Mouse (Mus musculus) heart, embryonic 14.5 days (tissue): ENCODE data around the gene Parp8. TPM values are rescaled to one million over a fixed set of nuclear protein-coding genes. Genes with fewer than 3 reads are reported as not detected.
A peak's percentile ranks its signal among the peaks of the same experiment; 100 is the strongest.

Source experiments
- ATAC-seq: fragments of 200-750 bp; cut with Nextera tagmentation; 2 replicates; pipeline ENCODE4 v1.8.0; 2017; ENCODE audit warnings: low read depth, moderate TSS enrichment; ENCODE audit not compliant: insufficient number of reproducible peaks, insufficient read depth, low FRiP score
- H3K27ac ChIP-seq, 2 experiments: fragments of 200-500 bp in 1 of 2; fragments of 300-500 bp in 1 of 2; sonication (generic) in 1 of 2; replicated peaks in 1 of 2; 2 replicates each; pipeline ENCODE4 v1.5.1; 2012 to 2014; ENCODE audit warnings: low read depth in 2 of 2, low read length in 2 of 2, control low read depth in 1 of 2, mild to moderate bottlenecking in 1 of 2, mixed read lengths in 1 of 2; ENCODE audit not compliant: control insufficient read depth in 1 of 2, insufficient read depth in 1 of 2
- H3K27me3 ChIP-seq: fragments of 300-500 bp; sonication (generic); 2 replicates; pipeline ENCODE4 v1.6.1; 2014; ENCODE audit warnings: mild to moderate bottlenecking, low read length, control low read depth; ENCODE audit not compliant: control insufficient read depth, insufficient read depth
- H3K36me3 ChIP-seq: fragments of 300-500 bp; sonication (generic); 2 replicates; pipeline ENCODE4 v1.6.1; 2014; ENCODE audit warnings: mild to moderate bottlenecking, control low read depth, low read length, mixed read lengths; ENCODE audit not compliant: control insufficient read depth, insufficient read depth
- H3K4me1 ChIP-seq, 2 experiments: fragments of 200-500 bp in 1 of 2; fragments of 300-500 bp in 1 of 2; sonication (generic) in 1 of 2; 2 replicates each; pipeline ENCODE4 v1.6.1; 2012 to 2014; ENCODE audit warnings: low read length in 2 of 2, control low read depth in 1 of 2, mixed read lengths in 1 of 2; ENCODE audit not compliant: control insufficient read depth in 2 of 2, insufficient read depth in 2 of 2
- H3K4me2 ChIP-seq: fragments of 300-500 bp; sonication (generic); 2 replicates; pipeline ENCODE4 v1.6.1; 2014; ENCODE audit warnings: mild to moderate bottlenecking, low read length
- H3K4me3 ChIP-seq, 2 experiments: fragments of 200-500 bp in 1 of 2; fragments of 300-500 bp in 1 of 2; sonication (generic) in 1 of 2; 2 replicates each; pipeline ENCODE4 v1.5.1; 2012 to 2014; ENCODE audit warnings: low read length in 2 of 2, mild to moderate bottlenecking in 2 of 2, control low read depth in 1 of 2, low read depth in 1 of 2, moderate library complexity in 1 of 2; ENCODE audit not compliant: control insufficient read depth in 1 of 2, insufficient read depth in 1 of 2
- H3K9ac ChIP-seq: fragments of 300-500 bp; sonication (generic); 2 replicates; pipeline ENCODE4 v1.6.1; 2014; ENCODE audit warnings: mild to moderate bottlenecking, low read length
- H3K9me3 ChIP-seq: fragments of 300-500 bp; sonication (generic); 2 replicates; pipeline ENCODE4 v1.6.1; 2016; ENCODE audit warnings: low read length, control low read depth; ENCODE audit not compliant: control insufficient read depth
- WGBS: fragments of 180-500 bp; shearing (Covaris S2); extraction: QIAGEN DNeasy Blood & Tissue Kit; methylation state at CpG from one replicate; pipeline ENCODE4 v1.1.7; 2014; 5-methylcytosine and 5-hydroxymethylcytosine counted together
- polyA plus RNA-seq: library from polyadenylated mRNA; unstranded; fragments of >200 nt; fragmentation: Nextera tagmentation; extraction: Ambion mirVana; gene quantifications from 2 replicates; pipeline ENCODE4 v1.2.1, GENCODE M21; 2014

Gene Parp8
- polyA plus RNA-seq, 1 experiment from 2014 or later: 17.3 TPM

GRCm38 (mm10) chr13:117027336-117027735 is 2.0 kb upstream of the Parp8 start:
- Histone ChIP-seq H3K4me3 (no peak overlapping the region), H3K27me3 (no peaks in the 10 kb centered on the region), H3K27ac (no peak overlapping the region), H3K36me3 (no peaks in the 10 kb centered on the region), H3K9me3 (no peaks in the 10 kb centered on the region), H3K4me2 (no peak overlapping the region), H3K4me1 (peaks cover 3 to 17% of the 10 kb centered on the region in 2 experiments), H3K9ac (no peak overlapping the region)
- no peak for ATAC-seq
- whole genome bisulfite sequencing: 62% methylated on average over 9 of the region's 9 CpGs

- peak overlapping the region; percentile 83 for H3K4me2 ChIP-seq
- H3K9ac ChIP-seq: no peak overlapping the region; the same call in 1 of the 2 replicates
- peaks cover 4 to 19% of the 10 kb centered on the region in 2 experiments for H3K4me1 ChIP-seq
- no peak for ATAC-seq
- no peaks in the 10 kb centered on the region for H3K36me3 ChIP-seq
- peak overlapping the region in 1 of 2 experiments; percentile 87; a peak in 2 of 4 replicates for H3K4me3 ChIP-seq
- no peak overlapping the region for H3K27ac ChIP-seq
- H3K9me3 ChIP-seq: no peaks in the 10 kb centered on the region
- H3K27me3 ChIP-seq: no peaks in the 10 kb centered on the region
- WGBS: 67% methylated on average over 7 of the region's 7 CpGs
Measured at GRCm38 (mm10) chr13:117026276-117026780, 991 bp upstream of the Parp8 start.

- Histone ChIP-seq H3K36me3 (no peaks in the 10 kb centered on the region), H3K4me2 (peak overlapping the region; percentile 83), H3K27me3 (no peaks in the 10 kb centered on the region), H3K4me3 (peak overlapping the region; percentile 87 to 89), H3K27ac (peak overlapping the region; percentile 61 to 87), H3K9me3 (no peaks in the 10 kb centered on the region), H3K4me1 (peaks cover 9 to 30% of the 10 kb centered on the region in 2 experiments), H3K9ac (peak overlapping the region; percentile 94)
- ATAC-seq: peak; percentile 4; the same call in 1 of the 2 replicates
- WGBS: 0% methylated on average over 14 of the region's 18 CpGs
Measured at GRCm38 (mm10) chr13:117024916-117025225, 466 bp downstream of the Parp8 start.

- peak overlapping the region; percentile 83 for H3K4me2 ChIP-seq
- ATAC-seq: peak; percentile 78
- no peaks in the 10 kb centered on the region for H3K36me3 ChIP-seq
- under 1% methylated on average over 62 of the region's 64 CpGs for WGBS
- no peaks in the 10 kb centered on the region for H3K9me3 ChIP-seq
- peak overlapping the region; percentile 94 for H3K9ac ChIP-seq
- peak overlapping the region; percentile 87 to 89 for H3K4me3 ChIP-seq
- peak overlapping the region; percentile 61 to 87 for H3K27ac ChIP-seq
- H3K27me3 ChIP-seq: no peaks in the 10 kb centered on the region
- H3K4me1 ChIP-seq: peaks cover 9 to 30% of the 10 kb centered on the region in 2 experiments
Measured at GRCm38 (mm10) chr13:117024127-117024915, 1.0 kb downstream of the Parp8 start.

GRCm38 (mm10) chr13:117023346-117024050 is 1.8 kb downstream of the Parp8 start:
- H3K27me3 ChIP-seq: no peaks in the 10 kb centered on the region
- peak overlapping the region; percentile 83 for H3K4me2 ChIP-seq
- H3K9me3 ChIP-seq: no peaks in the 10 kb centered on the region
- H3K27ac ChIP-seq: peak overlapping the region; percentile 61 to 87; a peak in 3 of 4 replicates
- ATAC-seq: no peak
- no peaks in the 10 kb centered on the region for H3K36me3 ChIP-seq
- peak overlapping the region; percentile 94 for H3K9ac ChIP-seq
- peak overlapping the region; percentile 87 to 89; a peak in 3 of 4 replicates for H3K4me3 ChIP-seq
- peaks cover 9 to 30% of the 10 kb centered on the region in 2 experiments for H3K4me1 ChIP-seq
- WGBS: 21% methylated on average over 12 of the region's 12 CpGs

GRCm38 (mm10) chr13:117020631-117021030 is 4.7 kb downstream of the Parp8 start:
- Histone ChIP-seq H3K4me3 (no peak overlapping the region), H3K4me1 (peaks cover 9 to 24% of the 10 kb centered on the region in 2 experiments; a peak in 3 of 4 replicates), H3K9me3 (no peaks in the 10 kb centered on the region), H3K4me2 (no peak overlapping the region), H3K27me3 (no peaks in the 10 kb centered on the region), H3K9ac (no peak overlapping the region), H3K27ac (peak overlapping the region; percentile 38 to 53; a peak in 3 of 4 replicates), H3K36me3 (no peaks in the 10 kb centered on the region)
- WGBS: 38% methylated on average over 6 of the region's 6 CpGs
- ATAC-seq: peak; percentile 61; the same call in 1 of the 2 replicates

GRCm38 (mm10) chr13:117018676-117019075 is 6.7 kb downstream of the Parp8 start:
- no peak for ATAC-seq
- 88% methylated on average over 6 of the region's 6 CpGs for WGBS
- no peaks in the 10 kb centered on the region for H3K36me3 ChIP-seq

More at GRCm38 (mm10) chr13:117018676-117019075, 6.7 kb downstream of the Parp8 start:
- Histone ChIP-seq H3K4me3 (no peak overlapping the region), H3K4me2 (no peak overlapping the region), H3K27ac (no peak overlapping the region), H3K9me3 (no peaks in the 10 kb centered on the region), H3K4me1 (peaks cover 9 to 23% of the 10 kb centered on the region in 2 experiments; a peak in 3 of 4 replicates), H3K27me3 (no peaks in the 10 kb centered on the region), H3K9ac (no peak overlapping the region)
